Mouse (Mus musculus): ENCODE measurements around the gene Deaf1. TPM values are rescaled to one million over a fixed set of nuclear protein-coding genes. Genes with fewer than 3 reads are reported as not detected.
"Not testable (repeated sequence)": the region's sequence is repeated elsewhere in the genome, so short reads cannot be mapped to it uniquely, and the experiment has no call there.

The Deaf1 gene
- polyA plus RNA-seq, 1 experiment from 2014 or later = 66.9 TPM

- Histone ChIP-seq H3K9ac (no peak overlapping the region), H3K9me3 (no peaks in the 10 kb centered on the region), H3K4me1 (peaks cover 9% of the 10 kb centered on the region), H3K4me3 (replicated peaks) (no peak overlapping the region), H3K36me3 (peaks cover 4% of the 10 kb centered on the region; the same call in 1 of the 2 replicates), H3K27ac (no peak overlapping the region), H3K27me3 (replicated peaks) (no peaks in the 10 kb centered on the region), H3K4me2 (0 out of 2 replicates have a peak overlapping the region, but pooled peaks have one; percentile 1)
- ATAC-seq (ENCODE audit: insufficient read depth, low FRiP score, low read depth) = no peak
- 80% methylated on average over 14 of the region's 14 CpGs for WGBS
These were observed 58.3 kb downstream of the Deaf1 start for GRCm38 (mm10) chr7:141269273-141269545.

GRCm38 (mm10) chr7:141268466-141269272, 58.8 kb downstream of the Deaf1 start:
- no peaks in the 10 kb centered on the region for H3K27me3 ChIP-seq (replicated peaks)
- H3K27ac ChIP-seq = no peak overlapping the region

GRCm38 (mm10) chr7:141265739-141266561, 61.5 kb downstream of the Deaf1 start, which contains the start of gene Irf7:
Irf7 (minus strand) TSS chr7:141266481.
- Histone ChIP-seq H3K27me3 (replicated peaks) (no peaks in the 10 kb centered on the region), H3K4me3 (replicated peaks) (peak within 1 kb of the TSS; percentile 60), H3K36me3 (peaks cover 35% of the 10 kb centered on the region), H3K9ac (peak within 1 kb of the TSS; percentile 41), H3K9me3 (no peaks in the 10 kb centered on the region), H3K4me1 (peaks cover 9% of the 10 kb centered on the region), H3K4me2 (peak within 1 kb of the TSS; percentile 93), H3K27ac (no peak within 1 kb of the TSS)
- 6% methylated on average over 25 of the region's 25 CpGs for WGBS
- peak; percentile 78 for ATAC-seq (ENCODE audit: insufficient read depth, low FRiP score, low read depth)

More at GRCm38 (mm10) chr7:141268466-141269272, 58.8 kb downstream of the Deaf1 start:
- Histone ChIP-seq H3K4me1 (peaks cover 9% of the 10 kb centered on the region), H3K9ac (no peak overlapping the region), H3K4me3 (replicated peaks) (no peak overlapping the region), H3K4me2 (0 out of 2 replicates have a peak overlapping the region, but pooled peaks have one; percentile 1), H3K9me3 (no peaks in the 10 kb centered on the region), H3K36me3 (peaks cover 9% of the 10 kb centered on the region; the same call in 1 of the 2 replicates)
- no peak for ATAC-seq (ENCODE audit: insufficient read depth, low FRiP score, low read depth)
- WGBS = 67% methylated on average over 24 of the region's 24 CpGs

- H3K4me3 ChIP-seq (replicated peaks) = peak overlapping the region; percentile 60; the same call in 1 of the 2 replicates
- H3K36me3 ChIP-seq = peaks cover 41% of the 10 kb centered on the region
- no peaks in the 10 kb centered on the region for H3K9me3 ChIP-seq
- no peaks in the 10 kb centered on the region for H3K27me3 ChIP-seq (replicated peaks)
- no peak overlapping the region for H3K27ac ChIP-seq
- no peak overlapping the region for H3K9ac ChIP-seq
- H3K4me1 ChIP-seq = peaks cover 9% of the 10 kb centered on the region
- ATAC-seq (ENCODE audit: insufficient read depth, low FRiP score, low read depth) = no peak
- H3K4me2 ChIP-seq = peak overlapping the region; percentile 93
- WGBS = 33% methylated on average over 11 of the region's 11 CpGs
These were observed 62.1 kb downstream of the Deaf1 start for GRCm38 (mm10) chr7:141265411-141265738.

- Histone ChIP-seq H3K9ac (no peak overlapping the region), H3K4me2 (peak overlapping the region; percentile 93), H3K9me3 (no peaks in the 10 kb centered on the region), H3K27ac (no peak overlapping the region), H3K4me1 (peaks cover 9% of the 10 kb centered on the region), H3K4me3 (replicated peaks) (no peak overlapping the region), H3K36me3 (peaks cover 46% of the 10 kb centered on the region), H3K27me3 (replicated peaks) (no peaks in the 10 kb centered on the region)
- ATAC-seq (ENCODE audit: insufficient read depth, low FRiP score, low read depth) = 0 out of 2 replicates have a peak, but pooled peaks have one; percentile 33
- 30% methylated on average over 12 of the region's 12 CpGs for WGBS
These were observed 62.6 kb downstream of the Deaf1 start for GRCm38 (mm10) chr7:141264761-141265410.

- H3K36me3 ChIP-seq = peaks cover 52% of the 10 kb centered on the region
- H3K27ac ChIP-seq = no peak overlapping the region
- no peaks in the 10 kb centered on the region for H3K27me3 ChIP-seq (replicated peaks)
- no peaks in the 10 kb centered on the region for H3K9me3 ChIP-seq
- WGBS = 73% methylated on average over 11 of the region's 11 CpGs
- H3K4me1 ChIP-seq = peaks cover 9% of the 10 kb centered on the region
- no peak overlapping the region for H3K4me3 ChIP-seq (replicated peaks)
- ATAC-seq (ENCODE audit: insufficient read depth, low FRiP score, low read depth) = no peak
- no peak overlapping the region for H3K9ac ChIP-seq
- no peak overlapping the region for H3K4me2 ChIP-seq
These were observed 63.3 kb downstream of the Deaf1 start for GRCm38 (mm10) chr7:141264041-141264700.

- no peak for ATAC-seq (ENCODE audit: insufficient read depth, low FRiP score, low read depth)
- WGBS = 86% methylated on average over 13 of the region's 13 CpGs
- peaks cover 58% of the 10 kb centered on the region for H3K36me3 ChIP-seq
These were observed 63.9 kb downstream of the Deaf1 start for GRCm38 (mm10) chr7:141263640-141264039.

GRCm38 (mm10) chr7:141261480-141261879, 66.0 kb downstream of the Deaf1 start:
- no peak overlapping the region for H3K4me2 ChIP-seq
- H3K9me3 ChIP-seq = no peaks in the 10 kb centered on the region
- no peak overlapping the region for H3K27ac ChIP-seq
- H3K36me3 ChIP-seq = peaks cover 78% of the 10 kb centered on the region
- no peaks in the 10 kb centered on the region for H3K27me3 ChIP-seq (replicated peaks)
- H3K4me1 ChIP-seq = peaks cover 8% of the 10 kb centered on the region
- WGBS = 88% methylated on average over 3 of the region's 3 CpGs
- H3K4me3 ChIP-seq (replicated peaks) = no peak overlapping the region
- no peak overlapping the region for H3K9ac ChIP-seq
- ATAC-seq (ENCODE audit: insufficient read depth, low FRiP score, low read depth) = no peak

More at GRCm38 (mm10) chr7:141263640-141264039, 63.9 kb downstream of the Deaf1 start:
- Histone ChIP-seq H3K27ac (no peak overlapping the region), H3K4me3 (replicated peaks) (no peak overlapping the region), H3K9me3 (no peaks in the 10 kb centered on the region), H3K9ac (no peak overlapping the region), H3K4me1 (peaks cover 9% of the 10 kb centered on the region), H3K27me3 (replicated peaks) (no peaks in the 10 kb centered on the region), H3K4me2 (no peak overlapping the region)

GRCm38 (mm10) chr7:141256159-141256558, 71.3 kb downstream of the Deaf1 start:
- Histone ChIP-seq H3K9ac (no peak overlapping the region), H3K27me3 (replicated peaks) (no peaks in the 10 kb centered on the region), H3K4me3 (replicated peaks) (no peak overlapping the region), H3K4me2 (no peak overlapping the region), H3K9me3 (no peaks in the 10 kb centered on the region), H3K27ac (no peak overlapping the region), H3K4me1 (no peaks in the 10 kb centered on the region), H3K36me3 (peaks cover 81% of the 10 kb centered on the region)
- WGBS = 88% methylated on average over 10 of the region's 10 CpGs
- no peak for ATAC-seq (ENCODE audit: insufficient read depth, low FRiP score, low read depth)

- peaks cover 72% of the 10 kb centered on the region for H3K36me3 ChIP-seq
- H3K4me2 ChIP-seq = not testable (repeated sequence)
- WGBS = 84% methylated on average over 4 of the region's 4 CpGs
These were observed 77.0 kb downstream of the Deaf1 start for GRCm38 (mm10) chr7:141250486-141250885.

More at GRCm38 (mm10) chr7:141250486-141250885, 77.0 kb downstream of the Deaf1 start:
- H3K27me3 ChIP-seq (replicated peaks); H3K27ac ChIP-seq; H3K4me3 ChIP-seq (replicated peaks); H3K9me3 ChIP-seq; ATAC-seq (ENCODE audit: insufficient read depth, low FRiP score, low read depth); H3K4me1 ChIP-seq; H3K9ac ChIP-seq: not testable (repeated sequence)
